Mouse (Mus musculus): ENCODE measurements around the gene Tiprl.

GRCm38 (mm10) chr1:165190571-165191273, 46.1 kb downstream of the Tiprl start:
- TF ChIP-seq CTCF (IDR thresholded peaks at IDR 0.05; ENCODE audit: insufficient read depth, low read depth, low read length) (no peak), POLR2A (IDR thresholded peaks at IDR 0.05; ENCODE audit: insufficient read depth, low read depth, low read length) (no peak)
